Mouse (Mus musculus): ENCODE measurements around the gene Tyrobp. TPM values are rescaled to one million over a fixed set of nuclear protein-coding genes. Genes with fewer than 3 reads are reported as not detected.

Gene Tyrobp
- polyA plus RNA-seq, 2 experiments, result 54.2 to 84.7 TPM

- Histone ChIP-seq H3K4me2 (replicated peaks; ENCODE audit: low read depth, low read length, severe bottlenecking) (no peak within 1 kb of the TSS), H3K4me3 (replicated peaks; ENCODE audit: low read length) (no peak within 1 kb of the TSS), H3K27me3 (ENCODE audit: control insufficient read depth, insufficient read depth, low read length) (no peaks in the 10 kb centered on the region), H3K4me1 (ENCODE audit: control insufficient read depth, insufficient read depth, low read length) (0 out of 2 replicates have a peak, but pooled peaks cover 3% of the 10 kb centered on the region), H3K9me3 (ENCODE audit: control insufficient read depth, low read length) (no peaks in the 10 kb centered on the region; the same call in 1 of the 2 replicates), H3K36me3 (ENCODE audit: control insufficient read depth, insufficient read depth, low read length) (no peaks in the 10 kb centered on the region), H3K9ac (ENCODE audit: low read depth, low read length, severe bottlenecking) (no peak within 1 kb of the TSS), H3K27ac (replicated peaks; ENCODE audit: low read depth, low read length) (no peak within 1 kb of the TSS)
- no peak for ATAC-seq (ENCODE audit: low FRiP score, low read depth)
- no peak for TF ChIP-seq POLR2A (IDR thresholded peaks at IDR 0.05; ENCODE audit: borderline replicate concordance, extremely low read depth, insufficient read depth, insufficient read length)
- WGBS, result 65% methylated on average over 10 of the region's 10 CpGs
- DNase-seq (ENCODE audit: low spot score), result no peak
These were observed 6.3 kb downstream of the Tyrobp start, which contains the start of gene Hcst for GRCm38 (mm10) chr7:30419561-30420499. Hcst (minus strand) TSS chr7:30419854.

DNA sequence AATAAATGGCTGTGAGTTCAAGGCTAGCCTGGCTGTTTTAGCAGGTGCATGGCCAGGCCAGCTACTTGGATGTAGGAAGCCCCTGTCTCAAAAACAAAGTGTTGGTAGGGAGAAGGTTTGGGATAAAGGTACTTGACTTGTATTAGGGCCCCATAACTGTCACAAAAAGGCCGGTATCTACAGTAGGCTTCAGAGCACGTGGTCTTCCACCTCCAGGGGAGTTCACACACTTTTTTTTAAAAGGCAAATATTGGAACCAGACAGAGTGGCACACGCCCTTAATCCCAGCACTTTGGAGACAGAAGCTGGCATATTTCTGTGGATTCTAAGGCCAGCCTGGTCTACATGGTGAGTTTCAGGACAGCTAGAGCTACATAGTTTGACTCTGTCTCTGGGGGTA, 7.1 kb downstream of the Tyrobp start:
- Histone ChIP-seq H3K4me1 (ENCODE audit: control insufficient read depth, insufficient read depth, low read length) (0 out of 2 replicates have a peak, but pooled peaks cover 3% of the 10 kb centered on the region), H3K9ac (ENCODE audit: low read depth, low read length, severe bottlenecking) (no peak overlapping the region), H3K36me3 (ENCODE audit: control insufficient read depth, insufficient read depth, low read length) (0 out of 2 replicates have a peak, but pooled peaks cover 2% of the 10 kb centered on the region), H3K4me2 (replicated peaks; ENCODE audit: low read depth, low read length, severe bottlenecking) (no peak overlapping the region), H3K9me3 (ENCODE audit: control insufficient read depth, low read length) (no peaks in the 10 kb centered on the region; the same call in 1 of the 2 replicates), H3K27me3 (ENCODE audit: control insufficient read depth, insufficient read depth, low read length) (no peaks in the 10 kb centered on the region), H3K27ac (replicated peaks; ENCODE audit: low read depth, low read length) (no peak overlapping the region), H3K4me3 (replicated peaks; ENCODE audit: low read length) (no peak overlapping the region)
- TF ChIP-seq POLR2A (IDR thresholded peaks at IDR 0.05; ENCODE audit: borderline replicate concordance, extremely low read depth, insufficient read depth, insufficient read length), result no peak
- no peak for DNase-seq (ENCODE audit: low spot score)
- ATAC-seq (ENCODE audit: low FRiP score, low read depth), result no peak
- 65% methylated on average over 3 of the region's 3 CpGs for WGBS

- ATAC-seq (ENCODE audit: low FRiP score, low read depth) (0 out of 2 replicates have a peak, but pooled peaks have one; percentile 9), DNase-seq (ENCODE audit: low spot score) (no peak)
- H3K9ac ChIP-seq (ENCODE audit: low read depth, low read length, severe bottlenecking), result peak within 1 kb of the TSS; percentile 63
- no peaks in the 10 kb centered on the region for H3K27me3 ChIP-seq (ENCODE audit: control insufficient read depth, insufficient read depth, low read length)
- 0 out of 2 replicates have a peak, but pooled peaks cover 3% of the 10 kb centered on the region for H3K4me1 ChIP-seq (ENCODE audit: control insufficient read depth, insufficient read depth, low read length)
- TF ChIP-seq POLR2A (IDR thresholded peaks at IDR 0.05; ENCODE audit: borderline replicate concordance, extremely low read depth, insufficient read depth, insufficient read length), result no peak
- peak within 1 kb of the TSS; percentile 55 for H3K4me3 ChIP-seq (replicated peaks; ENCODE audit: low read length)
- no peaks in the 10 kb centered on the region; the same call in 1 of the 2 replicates for H3K9me3 ChIP-seq (ENCODE audit: control insufficient read depth, low read length)
- WGBS, result 13% methylated on average over 31 of the region's 31 CpGs
- H3K27ac ChIP-seq (replicated peaks; ENCODE audit: low read depth, low read length), result no peak within 1 kb of the TSS
- H3K36me3 ChIP-seq (ENCODE audit: control insufficient read depth, insufficient read depth, low read length), result 0 out of 2 replicates have a peak, but pooled peaks cover 6% of the 10 kb centered on the region
- peak within 1 kb of the TSS; percentile 83 for H3K4me2 ChIP-seq (replicated peaks; ENCODE audit: low read depth, low read length, severe bottlenecking)
These were observed 7.8 kb downstream of the Tyrobp start, which contains the start of gene Nfkbid for GRCm38 (mm10) chr7:30421175-30421889. Nfkbid (plus strand) TSS chr7:30421732.

GRCm38 (mm10) chr7:30421890-30422435, 8.4 kb downstream of the Tyrobp start:
- H3K27ac ChIP-seq (replicated peaks; ENCODE audit: low read depth, low read length), result no peak overlapping the region
- under 1% methylated on average over 44 of the region's 45 CpGs for WGBS
- peak overlapping the region; percentile 63 for H3K9ac ChIP-seq (ENCODE audit: low read depth, low read length, severe bottlenecking)

More at GRCm38 (mm10) chr7:30421890-30422435, 8.4 kb downstream of the Tyrobp start:
- Histone ChIP-seq H3K27me3 (ENCODE audit: control insufficient read depth, insufficient read depth, low read length) (no peaks in the 10 kb centered on the region), H3K36me3 (ENCODE audit: control insufficient read depth, insufficient read depth, low read length) (0 out of 2 replicates have a peak, but pooled peaks cover 10% of the 10 kb centered on the region), H3K4me2 (replicated peaks; ENCODE audit: low read depth, low read length, severe bottlenecking) (peak overlapping the region; percentile 83), H3K9me3 (ENCODE audit: control insufficient read depth, low read length) (no peaks in the 10 kb centered on the region; the same call in 1 of the 2 replicates), H3K4me3 (replicated peaks; ENCODE audit: low read length) (peak overlapping the region; percentile 55), H3K4me1 (ENCODE audit: control insufficient read depth, insufficient read depth, low read length) (0 out of 2 replicates have a peak, but pooled peaks cover 3% of the 10 kb centered on the region)
- TF ChIP-seq POLR2A (IDR thresholded peaks at IDR 0.05; ENCODE audit: borderline replicate concordance, extremely low read depth, insufficient read depth, insufficient read length), result no peak
- DNase-seq (ENCODE audit: low spot score) (peak; percentile 76), ATAC-seq (ENCODE audit: low FRiP score, low read depth) (peak; percentile 84)

Data from limb, embryonic 14.5 days (tissue).